In genomic region chr1:132008881-132009644, GRCm38 (mm10) we compare ENCODE assay signal across 9 mouse cellular contexts. TPM values are rescaled to one million over a fixed set of nuclear protein-coding genes. Genes with fewer than 3 reads are reported as not detected.
DNase-seq lines count a peak whose midpoint lies in the region; ATAC-seq and TF ChIP-seq lines count a peak whose summit lies in the region.
"Had no signal": no experiment of that assay in that cellular context is flagged by ENCODE, and none has a peak within 500 bp of the region (broad histone marks: within the 10 kb centered on the region; RNA-seq: fewer than 3 reads in every experiment).

No protein-coding gene starts in this region.

- 0 out of 2 replicates have a peak, but pooled peaks cover under 1% of the 10 kb centered on the region for H3K36me3 ChIP-seq in embryonic facial prominence, embryonic 12.5 days
- H3K36me3 ChIP-seq in limb, embryonic 12.5 days, result peaks cover 1% of the 10 kb centered on the region; the same call in 1 of the 2 replicates
- no peaks in the 10 kb centered on the region for H3K36me3 ChIP-seq in stomach, embryonic 14.5 days (ENCODE audit: control insufficient read depth, insufficient read depth, low read length)

- H3K4me1 ChIP-seq in lung, adult 2 months (ENCODE audit: control insufficient read depth, insufficient read depth, low read length), result peaks cover 26% of the 10 kb centered on the region
- H3K4me1 ChIP-seq in embryonic facial prominence, embryonic 12.5 days, result peaks cover 18% of the 10 kb centered on the region
- H3K4me1 ChIP-seq in limb, embryonic 12.5 days (replicated peaks), result peaks cover 25% of the 10 kb centered on the region
- H3K4me1 ChIP-seq in stomach, embryonic 14.5 days (ENCODE audit: control insufficient read depth, insufficient read depth, low read length), result peaks cover 7% of the 10 kb centered on the region; the same call in 1 of the 2 replicates

- no peak for ATAC-seq in embryonic facial prominence, embryonic 12.5 days (ENCODE audit: insufficient number of reproducible peaks, insufficient read depth, low FRiP score, low TSS enrichment)
- no peak for ATAC-seq in limb, embryonic 12.5 days (ENCODE audit: insufficient number of reproducible peaks, insufficient read depth, low FRiP score, low TSS enrichment, low read depth)
- no peak for ATAC-seq in stomach, embryonic 14.5 days (ENCODE audit: insufficient number of reproducible peaks, insufficient read depth, low FRiP score, low read depth)

- TF ChIP-seq POLR2A in lung, adult 2 months (IDR thresholded peaks at IDR 0.05; ENCODE audit: borderline replicate concordance, extremely low read depth, low read depth, low read length), result no peak

- WGBS in lung, adult 2 months, result 18% methylated on average over 8 of the region's 8 CpGs
- 47% methylated on average over 8 of the region's 8 CpGs for WGBS in embryonic facial prominence, embryonic 12.5 days
- WGBS in limb, embryonic 12.5 days, result 37% methylated on average over 8 of the region's 8 CpGs
- 35% methylated on average over 8 of the region's 8 CpGs for WGBS in stomach, embryonic 14.5 days

- TF ChIP-seq CTCF in lung, adult 2 months (IDR thresholded peaks at IDR 0.05; ENCODE audit: insufficient read depth, low read length), result no peak

- no peaks in the 10 kb centered on the region for H3K27me3 ChIP-seq in embryonic facial prominence, embryonic 12.5 days
- no peaks in the 10 kb centered on the region for H3K27me3 ChIP-seq in limb, embryonic 12.5 days
- no peaks in the 10 kb centered on the region for H3K27me3 ChIP-seq in stomach, embryonic 14.5 days (ENCODE audit: control insufficient read depth, insufficient read depth, low read length)

- no peaks in the 10 kb centered on the region for H3K9me3 ChIP-seq in embryonic facial prominence, embryonic 12.5 days
- no peaks in the 10 kb centered on the region for H3K9me3 ChIP-seq in limb, embryonic 12.5 days
- H3K9me3 ChIP-seq in stomach, embryonic 14.5 days (ENCODE audit: control insufficient read depth, low read depth, low read length), result no peaks in the 10 kb centered on the region

- peak overlapping the region; percentile 87 for H3K9ac ChIP-seq in embryonic facial prominence, embryonic 12.5 days
- peak overlapping the region; percentile 90 for H3K9ac ChIP-seq in limb, embryonic 12.5 days (replicated peaks)
- peak overlapping the region; percentile 98 for H3K9ac ChIP-seq in stomach, embryonic 14.5 days (replicated peaks; ENCODE audit: low read depth, low read length)

- H3K4me3 ChIP-seq in lung, adult 2 months (replicated peaks; ENCODE audit: extremely low read depth, low read depth, low read length), result peak overlapping the region; percentile 100
- H3K4me3 ChIP-seq in embryonic facial prominence, embryonic 12.5 days, result peak overlapping the region; percentile 85
- peak overlapping the region; percentile 82 for H3K4me3 ChIP-seq in limb, embryonic 12.5 days (replicated peaks)
- peak overlapping the region; percentile 90 for H3K4me3 ChIP-seq in stomach, embryonic 14.5 days (ENCODE audit: low read depth, low read length)

- no peak for DNase-seq in lung, adult 2 months
- DNase-seq in lung, postnatal 4 days, result no peak
- no peak for DNase-seq in ovary, postnatal 14 days (ENCODE audit: low spot score)
- DNase-seq in adrenal gland, postnatal 36 days, result no peak
- DNase-seq in gastrocnemius, postnatal 10 days, result no peak
- DNase-seq: right cerebral cortex, postnatal 14 days had no signal

- H3K4me2 ChIP-seq in embryonic facial prominence, embryonic 12.5 days (replicated peaks), result peak overlapping the region; percentile 63
- peak overlapping the region; percentile 62 for H3K4me2 ChIP-seq in limb, embryonic 12.5 days
- H3K4me2 ChIP-seq in stomach, embryonic 14.5 days (replicated peaks; ENCODE audit: low read depth, low read length), result peak overlapping the region; percentile 81

- no peak overlapping the region for H3K27ac ChIP-seq in embryonic facial prominence, embryonic 12.5 days
- no peak overlapping the region for H3K27ac ChIP-seq in limb, embryonic 12.5 days
- peak overlapping the region; percentile 99; the same call in 1 of the 2 replicates for H3K27ac ChIP-seq in stomach, embryonic 14.5 days (ENCODE audit: low read length)

RNA-seq across cellular contexts. Expression of gene Elk4, which starts 1.7 kb away (rescaled TPM):
- polyA plus RNA-seq in lung, adult 2 months (2012; rRNA removed), result 27.0 and 39.9 TPM in 2 replicates
- polyA plus RNA-seq in embryonic facial prominence, embryonic 12.5 days (2016; fragmentation: Nextera tagmentation; extraction: Ambion mirVana), result 18.1 and 18.7 TPM in 2 replicates
- 18.1 and 19.6 TPM in 2 replicates for polyA plus RNA-seq in limb, embryonic 12.5 days (2016; fragmentation: Nextera tagmentation; extraction: Ambion mirVana)
- 35.7 and 38.2 TPM in 2 replicates for polyA plus RNA-seq in stomach, embryonic 14.5 days (2014; fragmentation: Nextera tagmentation; extraction: Ambion mirVana)
- total RNA-seq in adrenal gland, postnatal 36 days (2021), result 100 to 1,000 TPM; 103 to 108 TPM
- total RNA-seq in gastrocnemius, postnatal 10 days (2021), result 10 to 100 TPM; 76.7 to 86.1 TPM

RNA-seq across cellular contexts. Expression of gene Slc45a3, which starts 46.3 kb away (rescaled TPM):
- polyA plus RNA-seq in lung, adult 2 months (2012; rRNA removed), result 14.0 and 14.2 TPM in 2 replicates
- 3.8 and 3.9 TPM in 2 replicates for polyA plus RNA-seq in embryonic facial prominence, embryonic 12.5 days (2016; fragmentation: Nextera tagmentation; extraction: Ambion mirVana)
- 2.2 and 3.0 TPM in 2 replicates for polyA plus RNA-seq in limb, embryonic 12.5 days (2016; fragmentation: Nextera tagmentation; extraction: Ambion mirVana)
- polyA plus RNA-seq in stomach, embryonic 14.5 days (2014; fragmentation: Nextera tagmentation; extraction: Ambion mirVana), result 3.8 and 4.7 TPM in 2 replicates
- total RNA-seq in adrenal gland, postnatal 36 days (2021), result 10 to 100 TPM; 15.2 to 31.5 TPM
- 1 to 10 TPM in 1 of 2 experiments, under 1 TPM in 1; 0.87 to 1.7 TPM for total RNA-seq in gastrocnemius, postnatal 10 days (2021)

RNA-seq across cellular contexts. Expression of gene Mfsd4a, which starts 58.8 kb away (rescaled TPM):
- 5.0 and 6.1 TPM in 2 replicates for polyA plus RNA-seq in lung, adult 2 months (2012; rRNA removed)
- 13.0 and 14.9 TPM in 2 replicates for polyA plus RNA-seq in embryonic facial prominence, embryonic 12.5 days (2016; fragmentation: Nextera tagmentation; extraction: Ambion mirVana)
- 13.1 and 17.2 TPM in 2 replicates for polyA plus RNA-seq in limb, embryonic 12.5 days (2016; fragmentation: Nextera tagmentation; extraction: Ambion mirVana)
- polyA plus RNA-seq in stomach, embryonic 14.5 days (2014; fragmentation: Nextera tagmentation; extraction: Ambion mirVana), result 14.5 and 16.5 TPM in 2 replicates
- 10 to 100 TPM; 10.1 to 30.4 TPM for total RNA-seq in adrenal gland, postnatal 36 days (2021)
- total RNA-seq in gastrocnemius, postnatal 10 days (2021), result 1 to 10 TPM; 1.4 to 1.8 TPM
